Mouse (Mus musculus) megakaryocyte-erythroid progenitor cell, adult 5-6 weeks (primary cell): Measurements from ENCODE around the gene Fam84a. TPM values are rescaled to one million over a fixed set of nuclear protein-coding genes. Genes with fewer than 3 reads are reported as not detected.

Experiments used
- ATAC-seq: replicated peaks from 2 replicates; pipeline ENCODE4 v1.8.0; 2016; ENCODE audit warnings: mild to moderate bottlenecking, inconsistent platforms; ENCODE audit not compliant: severe bottlenecking, poor library complexity, low FRiP score, low TSS enrichment
- total RNA-seq, 2 experiments: library from RNA; stranded (forward) in 1 of 2; stranded (reverse) in 1 of 2; fragments of 200-1000, 215-1000 nt in 1 of 2; fragments of >200 nt in 1 of 2; fragmentation: Nextera tagmentation in 1 of 2; gene quantifications; 2 replicates each; pipeline ENCODE4 v1.2.3; 2014 to 2017

The Fam84a gene
- not detected in 2 replicates for total RNA-seq (2014; fragmentation: Nextera tagmentation)
- not detected in 2 replicates for total RNA-seq (2017)

- ATAC-seq: no peak
Measured at GRCm38 (mm10) chr12:14151921-14152320, at the start of gene Fam84a. Gene Fam84a, minus strand, starts transcription at chr12:14152054.

GRCm38 (mm10) chr12:14195479-14195878 is 43.6 kb upstream of the Fam84a start:
- no peak for ATAC-seq

- ATAC-seq: no peak
Measured at GRCm38 (mm10) chr12:14186689-14187195, 34.9 kb upstream of the Fam84a start.

GRCm38 (mm10) chr12:14165713-14166112 is 13.9 kb upstream of the Fam84a start:
- ATAC-seq: no peak

- ATAC-seq: no peak
Measured at GRCm38 (mm10) chr12:14164936-14165335, 13.1 kb upstream of the Fam84a start.

- ATAC-seq: no peak
Measured at GRCm38 (mm10) chr12:14152426-14152825, 572 bp upstream of the Fam84a start.

- no peak for ATAC-seq
Measured at GRCm38 (mm10) chr12:14150936-14151631, 770 bp downstream of the Fam84a start.

GRCm38 (mm10) chr12:14150568-14150909 is 1.3 kb downstream of the Fam84a start:
- ATAC-seq: no peak

GRCm38 (mm10) chr12:14149843-14150567 is 1.8 kb downstream of the Fam84a start:
- no peak for ATAC-seq

GRCm38 (mm10) chr12:14149022-14149842 is 2.6 kb downstream of the Fam84a start:
- no peak for ATAC-seq

- no peak for ATAC-seq
Measured at GRCm38 (mm10) chr12:14137046-14137445, 14.8 kb downstream of the Fam84a start.

- no peak for ATAC-seq
Measured at GRCm38 (mm10) chr12:14114730-14115129, 37.1 kb downstream of the Fam84a start.

- ATAC-seq: no peak
Measured at GRCm38 (mm10) chr12:14096944-14097343, 54.9 kb downstream of the Fam84a start.
